Mouse (Mus musculus): ENCODE measurements around the gene Crtac1. TPM values are rescaled to one million over a fixed set of nuclear protein-coding genes. Genes with fewer than 3 reads are reported as not detected.

Crtac1 gene
- polyA plus RNA-seq, 1 experiment from 2014 or later, result 1.00 TPM

DNA sequence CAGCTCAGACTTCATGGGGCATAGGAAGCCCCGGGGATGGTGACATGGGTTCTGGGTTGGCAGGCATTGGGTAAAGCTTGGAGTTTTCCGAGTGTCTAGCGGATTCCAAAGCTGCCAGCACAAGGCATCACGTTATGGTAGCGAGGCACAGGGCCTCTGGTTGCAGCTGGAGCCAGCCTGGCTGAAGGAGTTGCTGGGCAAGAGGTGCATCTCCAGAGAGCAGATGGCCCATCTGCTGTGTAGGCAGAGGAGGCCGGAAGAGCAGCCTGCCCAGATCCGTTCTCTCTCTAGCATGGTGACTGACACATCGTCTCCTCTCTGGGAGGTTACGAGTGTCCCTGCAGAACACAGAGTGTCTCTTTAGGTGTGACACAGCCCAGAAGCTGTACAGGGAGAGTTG is 103.4 kb downstream of the Crtac1 start:
- no peak overlapping the region for H3K4me2 ChIP-seq (ENCODE audit: low read depth, low read length)
- no peaks in the 10 kb centered on the region; the same call in 1 of the 2 replicates for H3K27me3 ChIP-seq (ENCODE audit: control insufficient read depth, insufficient read depth, low read length)
- no peak overlapping the region for H3K4me3 ChIP-seq (ENCODE audit: low read length)
- H3K27ac ChIP-seq (ENCODE audit: low read length), result no peak overlapping the region
- ATAC-seq (replicated peaks; ENCODE audit: extremely low read depth, insufficient read depth, low FRiP score), result no peak
- H3K4me1 ChIP-seq (ENCODE audit: control insufficient read depth, insufficient read depth, low read length), result no peaks in the 10 kb centered on the region
- H3K9ac ChIP-seq (ENCODE audit: low read length), result no peak overlapping the region
- H3K9me3 ChIP-seq (replicated peaks; ENCODE audit: control insufficient read depth, low read length), result no peaks in the 10 kb centered on the region
- H3K36me3 ChIP-seq (ENCODE audit: control insufficient read depth, insufficient read depth), result no peaks in the 10 kb centered on the region
- WGBS, result 81% methylated on average over 9 of the region's 9 CpGs

DNA sequence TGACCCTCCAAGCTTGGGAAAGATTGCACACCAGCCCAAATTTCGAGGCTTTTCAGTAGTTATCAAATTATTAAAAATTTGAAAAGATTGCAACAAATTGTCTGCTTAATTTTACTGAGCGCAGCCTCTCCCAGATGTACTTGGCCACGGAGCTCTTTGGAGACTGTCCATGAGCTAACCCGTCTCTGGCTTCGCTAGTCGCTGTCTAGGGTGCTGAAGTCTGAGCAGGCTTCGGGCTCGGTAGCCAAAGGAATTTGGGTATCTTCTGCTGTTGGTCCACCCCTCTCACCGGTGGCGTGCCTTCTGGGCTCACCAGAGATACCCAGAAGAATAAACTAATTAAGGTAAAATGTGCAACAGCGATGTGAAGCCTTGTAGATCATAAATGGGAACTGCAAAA is 105.7 kb downstream of the Crtac1 start:
- Histone ChIP-seq H3K4me1 (ENCODE audit: control insufficient read depth, insufficient read depth, low read length) (no peaks in the 10 kb centered on the region), H3K36me3 (ENCODE audit: control insufficient read depth, insufficient read depth) (no peaks in the 10 kb centered on the region), H3K27ac (ENCODE audit: low read length) (no peak overlapping the region), H3K9ac (ENCODE audit: low read length) (no peak overlapping the region), H3K9me3 (replicated peaks; ENCODE audit: control insufficient read depth, low read length) (no peaks in the 10 kb centered on the region), H3K27me3 (ENCODE audit: control insufficient read depth, insufficient read depth, low read length) (no peaks in the 10 kb centered on the region; the same call in 1 of the 2 replicates), H3K4me3 (ENCODE audit: low read length) (no peak overlapping the region), H3K4me2 (ENCODE audit: low read depth, low read length) (no peak overlapping the region)
- WGBS, result 3% methylated on average over 11 of the region's 11 CpGs
- no peak; the same call in 1 of the 2 replicates for ATAC-seq (replicated peaks; ENCODE audit: extremely low read depth, insufficient read depth, low FRiP score)

DNA sequence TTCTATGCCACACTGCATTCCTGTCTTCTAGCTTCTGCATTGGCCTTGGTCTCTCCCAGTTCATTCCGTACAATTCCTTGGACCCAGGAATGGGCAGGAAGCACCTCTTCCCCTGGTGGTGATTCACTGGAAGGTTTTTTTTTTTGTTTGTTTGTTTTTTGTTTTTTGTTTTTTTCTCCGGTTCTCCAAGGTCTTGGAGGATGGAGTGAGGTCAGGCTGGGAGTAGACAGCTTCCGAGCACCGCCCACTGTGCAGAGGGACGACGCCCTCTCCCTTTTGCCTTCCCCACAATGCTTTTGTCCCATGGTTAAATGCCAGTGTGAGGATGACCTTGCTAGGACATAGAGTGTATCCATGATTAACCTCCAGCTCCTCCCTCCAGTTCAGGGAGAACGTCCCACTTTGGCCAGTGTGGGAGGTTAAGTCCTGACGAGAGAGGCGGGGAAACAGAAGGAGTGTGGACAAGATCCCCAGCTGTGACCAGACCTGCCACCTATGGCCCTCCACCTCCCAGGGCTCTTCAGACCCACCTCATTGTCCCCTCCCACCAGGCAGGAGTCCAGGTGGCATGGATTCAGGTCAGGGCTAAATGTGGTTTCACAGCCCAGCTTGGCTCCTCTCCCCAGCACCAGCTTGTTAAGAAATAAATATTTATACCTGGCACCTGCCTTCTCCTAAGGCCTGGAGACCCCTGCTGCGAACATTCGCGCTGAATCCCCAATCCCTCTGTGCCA is 109.1 kb downstream of the Crtac1 start:
- no peaks in the 10 kb centered on the region for H3K4me1 ChIP-seq (ENCODE audit: control insufficient read depth, insufficient read depth, low read length)
- no peaks in the 10 kb centered on the region for H3K36me3 ChIP-seq (ENCODE audit: control insufficient read depth, insufficient read depth)
- H3K4me2 ChIP-seq (ENCODE audit: low read depth, low read length), result no peak overlapping the region
- H3K27me3 ChIP-seq (ENCODE audit: control insufficient read depth, insufficient read depth, low read length), result peaks cover 17% of the 10 kb centered on the region
- H3K4me3 ChIP-seq (ENCODE audit: low read length), result no peak overlapping the region
- 50% methylated on average over 12 of the region's 12 CpGs for WGBS
- ATAC-seq (replicated peaks; ENCODE audit: extremely low read depth, insufficient read depth, low FRiP score), result no peak
- no peaks in the 10 kb centered on the region for H3K9me3 ChIP-seq (replicated peaks; ENCODE audit: control insufficient read depth, low read length)
- H3K9ac ChIP-seq (ENCODE audit: low read length), result no peak overlapping the region
- H3K27ac ChIP-seq (ENCODE audit: low read length), result no peak overlapping the region

DNA sequence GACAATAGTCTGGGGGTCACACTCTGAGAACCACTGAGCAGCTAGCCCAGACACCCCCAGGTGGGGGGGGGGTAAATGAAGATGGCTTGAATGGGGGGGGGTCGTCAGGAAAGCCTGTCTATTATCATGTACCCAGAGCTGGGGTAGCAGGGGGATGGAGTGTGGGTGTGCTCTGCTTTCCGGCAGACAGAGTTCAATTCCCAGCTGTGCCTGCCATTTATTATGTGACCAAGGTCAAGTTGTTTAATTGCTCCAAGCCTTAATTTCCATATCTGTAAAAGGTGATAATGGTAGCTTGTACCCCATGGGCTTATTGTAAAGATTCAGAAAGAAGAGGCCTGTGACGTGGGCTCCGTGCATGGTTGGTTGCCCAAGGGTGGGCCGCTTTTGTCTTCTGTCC is 109.6 kb downstream of the Crtac1 start:
- H3K27ac ChIP-seq (ENCODE audit: low read length), result no peak overlapping the region
- no peak overlapping the region for H3K4me2 ChIP-seq (ENCODE audit: low read depth, low read length)
- ATAC-seq (replicated peaks; ENCODE audit: extremely low read depth, insufficient read depth, low FRiP score), result no peak
- H3K27me3 ChIP-seq (ENCODE audit: control insufficient read depth, insufficient read depth, low read length), result peaks cover 23% of the 10 kb centered on the region
- no peaks in the 10 kb centered on the region for H3K4me1 ChIP-seq (ENCODE audit: control insufficient read depth, insufficient read depth, low read length)
- no peaks in the 10 kb centered on the region for H3K9me3 ChIP-seq (replicated peaks; ENCODE audit: control insufficient read depth, low read length)
- H3K36me3 ChIP-seq (ENCODE audit: control insufficient read depth, insufficient read depth), result no peaks in the 10 kb centered on the region
- no peak overlapping the region for H3K4me3 ChIP-seq (ENCODE audit: low read length)
- H3K9ac ChIP-seq (ENCODE audit: low read length), result no peak overlapping the region
- 63% methylated on average over 5 of the region's 5 CpGs for WGBS

DNA sequence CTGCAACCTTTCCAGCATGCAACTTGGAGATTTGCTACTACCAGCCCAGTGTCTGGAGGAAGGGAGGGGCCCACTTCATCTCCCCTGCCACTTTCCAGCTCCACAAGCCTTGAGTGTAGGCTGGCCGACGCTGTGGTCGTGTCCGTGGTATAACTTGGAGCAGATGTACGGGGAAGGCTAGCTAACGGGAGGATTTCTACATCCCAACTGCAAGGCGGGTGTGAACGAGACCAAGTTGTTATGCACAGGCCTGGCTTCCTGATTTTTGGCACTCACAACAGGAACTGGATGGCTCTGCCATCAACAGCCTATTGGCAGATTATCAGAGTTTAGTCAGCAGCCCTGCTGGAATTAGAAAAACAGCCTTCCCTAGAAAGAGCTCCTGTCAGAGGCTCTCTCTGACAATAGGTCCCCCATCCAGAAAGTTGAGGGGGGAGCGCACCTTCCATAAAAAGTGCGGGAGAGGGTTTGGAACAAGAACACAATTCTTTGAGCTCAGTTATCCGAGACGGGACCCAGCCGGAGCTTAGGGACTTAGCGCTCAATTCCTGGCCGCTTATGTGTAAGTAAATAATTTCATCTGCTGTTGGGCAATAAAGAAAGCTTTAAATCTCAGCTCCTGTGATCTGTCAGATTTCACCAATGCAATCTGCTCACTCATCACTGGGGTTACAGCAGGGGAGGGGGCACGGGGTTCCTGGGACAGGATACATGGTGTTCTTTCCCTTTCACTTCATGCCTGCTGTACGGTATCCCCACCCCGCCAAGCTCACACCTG is 113.7 kb downstream of the Crtac1 start:
- Histone ChIP-seq H3K4me1 (ENCODE audit: control insufficient read depth, insufficient read depth, low read length) (no peaks in the 10 kb centered on the region), H3K27ac (ENCODE audit: low read length) (no peak overlapping the region), H3K36me3 (ENCODE audit: control insufficient read depth, insufficient read depth) (no peaks in the 10 kb centered on the region), H3K9ac (ENCODE audit: low read length) (no peak overlapping the region), H3K27me3 (ENCODE audit: control insufficient read depth, insufficient read depth, low read length) (peaks cover 25% of the 10 kb centered on the region), H3K4me3 (ENCODE audit: low read length) (no peak overlapping the region), H3K9me3 (replicated peaks; ENCODE audit: control insufficient read depth, low read length) (no peaks in the 10 kb centered on the region), H3K4me2 (ENCODE audit: low read depth, low read length) (no peak overlapping the region)
- WGBS, result 51% methylated on average over 18 of the region's 18 CpGs
- no peak for ATAC-seq (replicated peaks; ENCODE audit: extremely low read depth, insufficient read depth, low FRiP score)

DNA sequence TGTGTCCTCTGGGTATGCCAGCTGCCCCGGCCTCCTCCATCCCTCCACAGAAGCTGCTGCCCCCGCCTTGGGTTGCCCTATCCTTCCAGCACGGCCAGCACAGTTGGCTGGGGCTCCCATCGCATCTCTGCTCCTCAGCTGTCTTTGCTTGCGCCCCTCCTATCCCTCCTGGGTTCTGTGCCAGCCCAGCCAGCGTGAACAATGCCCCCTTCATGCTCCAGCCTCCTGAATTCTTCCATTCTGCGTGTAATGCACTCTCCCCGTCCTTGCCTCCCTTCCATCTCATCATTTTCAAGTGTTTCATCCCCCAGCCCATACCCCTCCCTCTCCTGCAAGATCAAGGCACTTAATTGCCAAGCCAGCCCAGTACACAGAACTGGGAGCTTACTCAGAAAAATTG is 114.6 kb downstream of the Crtac1 start:
- ATAC-seq (replicated peaks; ENCODE audit: extremely low read depth, insufficient read depth, low FRiP score), result no peak
- Histone ChIP-seq H3K4me3 (ENCODE audit: low read length) (no peak overlapping the region), H3K9ac (ENCODE audit: low read length) (no peak overlapping the region), H3K27ac (ENCODE audit: low read length) (no peak overlapping the region), H3K36me3 (ENCODE audit: control insufficient read depth, insufficient read depth) (no peaks in the 10 kb centered on the region), H3K27me3 (ENCODE audit: control insufficient read depth, insufficient read depth, low read length) (peaks cover 25% of the 10 kb centered on the region), H3K4me1 (ENCODE audit: control insufficient read depth, insufficient read depth, low read length) (no peaks in the 10 kb centered on the region), H3K4me2 (ENCODE audit: low read depth, low read length) (no peak overlapping the region), H3K9me3 (replicated peaks; ENCODE audit: control insufficient read depth, low read length) (no peaks in the 10 kb centered on the region)
- WGBS, result 57% methylated on average over 8 of the region's 8 CpGs

DNA sequence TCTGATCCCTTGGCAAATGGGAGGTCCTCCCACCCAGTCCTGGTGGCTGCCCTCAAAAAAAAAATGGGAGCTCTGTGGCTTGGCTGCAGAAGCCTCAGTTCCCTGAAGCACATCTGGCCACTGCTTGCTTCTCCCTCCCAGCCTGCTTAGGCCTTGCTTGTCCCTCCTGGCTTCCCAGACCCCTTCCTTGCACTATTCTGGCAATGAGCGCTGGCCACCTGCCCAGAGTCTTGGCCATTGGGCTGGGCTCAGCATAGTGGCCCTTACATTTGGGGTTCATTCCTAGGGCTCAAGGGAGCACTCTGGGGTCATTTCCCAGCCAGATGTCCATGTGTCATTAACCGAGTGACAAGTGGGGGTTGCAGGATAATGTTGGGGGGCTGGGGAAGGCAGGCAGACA is 115.1 kb downstream of the Crtac1 start:
- H3K27ac ChIP-seq (ENCODE audit: low read length), result no peak overlapping the region
- ATAC-seq (replicated peaks; ENCODE audit: extremely low read depth, insufficient read depth, low FRiP score), result no peak
- H3K36me3 ChIP-seq (ENCODE audit: control insufficient read depth, insufficient read depth), result no peaks in the 10 kb centered on the region
- H3K27me3 ChIP-seq (ENCODE audit: control insufficient read depth, insufficient read depth, low read length), result peaks cover 25% of the 10 kb centered on the region
- WGBS, result 70% methylated on average over 2 of the region's 2 CpGs
- no peak overlapping the region for H3K9ac ChIP-seq (ENCODE audit: low read length)
- H3K4me2 ChIP-seq (ENCODE audit: low read depth, low read length), result no peak overlapping the region
- H3K9me3 ChIP-seq (replicated peaks; ENCODE audit: control insufficient read depth, low read length), result no peaks in the 10 kb centered on the region
- no peak overlapping the region for H3K4me3 ChIP-seq (ENCODE audit: low read length)
- no peaks in the 10 kb centered on the region for H3K4me1 ChIP-seq (ENCODE audit: control insufficient read depth, insufficient read depth, low read length)

DNA sequence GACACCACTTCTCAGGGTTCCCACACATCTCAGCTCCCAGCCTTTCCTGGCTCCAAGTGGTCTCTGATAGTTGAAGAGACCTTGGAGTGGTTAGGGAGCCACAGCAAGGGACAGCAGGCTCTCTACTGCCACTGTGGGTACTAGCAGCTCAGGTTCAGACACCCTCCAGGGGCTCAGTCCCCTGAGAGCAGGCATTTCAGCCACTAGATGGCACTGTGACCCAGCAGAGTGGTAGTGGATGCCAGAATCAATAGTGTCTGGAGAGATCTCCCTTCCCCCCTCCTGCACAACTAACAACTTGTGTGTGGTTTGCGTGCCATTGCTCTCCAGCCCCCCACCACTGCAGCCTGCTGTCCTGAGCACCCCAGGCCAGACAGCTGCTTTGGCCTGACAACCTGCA is 115.7 kb downstream of the Crtac1 start:
- no peak overlapping the region for H3K9ac ChIP-seq (ENCODE audit: low read length)
- H3K4me1 ChIP-seq (ENCODE audit: control insufficient read depth, insufficient read depth, low read length), result no peaks in the 10 kb centered on the region
- H3K4me2 ChIP-seq (ENCODE audit: low read depth, low read length), result no peak overlapping the region
- H3K9me3 ChIP-seq (replicated peaks; ENCODE audit: control insufficient read depth, low read length), result no peaks in the 10 kb centered on the region
- WGBS, result 13% methylated on average over 1 of the region's 1 CpGs
- H3K4me3 ChIP-seq (ENCODE audit: low read length), result no peak overlapping the region
- H3K36me3 ChIP-seq (ENCODE audit: control insufficient read depth, insufficient read depth), result no peaks in the 10 kb centered on the region
- peak; percentile 52 for ATAC-seq (replicated peaks; ENCODE audit: extremely low read depth, insufficient read depth, low FRiP score)
- peaks cover 25% of the 10 kb centered on the region for H3K27me3 ChIP-seq (ENCODE audit: control insufficient read depth, insufficient read depth, low read length)
- no peak overlapping the region for H3K27ac ChIP-seq (ENCODE audit: low read length)

DNA sequence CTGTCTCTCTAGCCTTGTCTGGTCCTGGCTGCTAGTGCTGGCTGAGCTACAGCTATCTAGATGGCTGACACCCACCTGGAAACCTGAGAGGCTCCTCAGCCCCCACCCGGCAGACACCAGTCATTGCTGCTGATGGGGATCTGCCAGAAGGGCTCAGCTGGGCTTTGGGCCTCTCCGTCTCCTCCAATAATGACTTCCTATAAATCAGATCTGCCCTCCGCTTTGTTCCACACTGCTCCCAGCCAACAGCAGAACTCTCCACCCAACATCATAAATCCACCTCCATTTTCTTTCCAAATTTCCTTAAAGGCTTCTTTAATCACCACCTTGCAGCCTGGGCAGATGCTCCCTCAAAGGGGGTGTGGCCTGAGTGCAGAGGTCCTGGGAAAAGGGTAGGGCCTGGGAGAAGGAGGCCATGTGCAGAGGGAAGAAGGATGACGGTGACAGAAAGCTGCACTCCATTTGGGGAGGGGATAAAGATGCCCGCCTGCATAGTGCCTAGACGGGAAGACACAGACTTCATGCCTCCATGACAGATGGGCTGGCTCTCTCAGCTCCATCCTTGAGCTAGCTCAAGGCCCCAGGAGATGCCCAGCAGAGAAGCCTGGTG is 116.4 kb downstream of the Crtac1 start:
- Histone ChIP-seq H3K9ac (ENCODE audit: low read length) (no peak overlapping the region), H3K4me1 (ENCODE audit: control insufficient read depth, insufficient read depth, low read length) (no peaks in the 10 kb centered on the region), H3K36me3 (ENCODE audit: control insufficient read depth, insufficient read depth) (no peaks in the 10 kb centered on the region), H3K27ac (ENCODE audit: low read length) (no peak overlapping the region), H3K4me3 (ENCODE audit: low read length) (no peak overlapping the region), H3K4me2 (ENCODE audit: low read depth, low read length) (no peak overlapping the region), H3K9me3 (replicated peaks; ENCODE audit: control insufficient read depth, low read length) (no peaks in the 10 kb centered on the region), H3K27me3 (ENCODE audit: control insufficient read depth, insufficient read depth, low read length) (peaks cover 25% of the 10 kb centered on the region)
- 64% methylated on average over 6 of the region's 6 CpGs for WGBS
- no peak for ATAC-seq (replicated peaks; ENCODE audit: extremely low read depth, insufficient read depth, low FRiP score)

Data from heart, embryonic 16.5 days (tissue).